Mouse (Mus musculus) liver, adult 2 months (tissue): Measurements from ENCODE around the gene Pgam2.

Experiments used
- CTCF ChIP-seq: fragments of 200-500 bp; IDR thresholded peaks from 2 replicates; pipeline ENCODE4 v1.5.1; 2011; ENCODE audit warnings: low read depth, low read length, control low read depth
- POLR2A ChIP-seq: fragments of 200-500 bp; IDR thresholded peaks from 2 replicates; pipeline ENCODE4 v1.6.1; 2011; ENCODE audit warnings: low read length, control low read depth; ENCODE audit not compliant: insufficient read depth; ENCODE audit errors: extremely low read depth

DNA sequence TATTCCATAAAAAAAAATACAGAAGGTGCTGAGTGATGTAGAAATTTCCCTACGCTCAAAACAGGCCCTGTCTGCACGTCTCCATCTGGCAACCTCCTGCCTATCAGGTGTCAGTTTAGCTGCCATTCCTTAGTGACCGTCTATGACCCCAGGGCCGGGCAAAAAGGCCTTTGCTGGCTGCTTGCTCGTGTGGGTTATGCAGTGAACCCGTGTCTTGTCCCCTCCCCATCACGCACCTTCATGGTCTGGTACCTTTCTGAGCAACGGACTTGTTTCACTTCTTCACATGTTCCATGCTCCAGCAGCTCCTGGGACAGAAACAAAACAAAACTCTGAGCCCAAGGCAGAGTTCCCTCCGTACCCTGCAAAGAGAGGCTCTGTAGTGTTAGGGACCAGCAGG lies 31.0 kb upstream of the Pgam2 start:
- TF ChIP-seq POLR2A = no peak
- no peak for TF ChIP-seq CTCF
